Mouse (Mus musculus): ENCODE measurements around the gene Cdk9.

DNA sequence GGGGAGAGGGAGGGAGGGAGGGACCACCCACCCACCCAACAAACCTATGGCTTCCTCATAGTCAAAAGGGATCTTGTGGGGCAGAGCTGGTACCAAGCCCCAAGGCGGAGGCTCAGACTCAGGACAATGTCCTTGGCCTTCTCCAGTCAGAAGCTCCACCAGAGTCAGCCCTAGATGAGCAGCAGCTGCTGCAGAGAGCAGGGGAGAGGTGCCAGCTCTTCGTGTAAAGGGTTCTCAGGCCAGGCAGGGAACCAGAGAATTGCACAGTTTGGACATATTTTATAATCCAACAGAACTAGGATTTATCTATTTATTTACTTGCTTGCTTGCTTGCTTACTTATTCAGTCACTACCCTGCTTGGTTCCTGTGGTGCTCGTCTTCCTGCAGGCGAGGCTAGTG lies 26.4 kb upstream of the Cdk9 start:
- TF ChIP-seq CTCF (conservative IDR thresholded peaks at IDR 0.05; ENCODE audit: low read length) (no peak), POU5F1 (IDR thresholded peaks at IDR 0.05; ENCODE audit: borderline replicate concordance, low read length) (no peak), NANOG (IDR thresholded peaks at IDR 0.05; ENCODE audit: borderline replicate concordance, low read length) (no peak)

All from E14TG2a.4 (cell line).